Mouse (Mus musculus): ENCODE measurements around the gene Sirt7. TPM values are rescaled to one million over a fixed set of nuclear protein-coding genes. Genes with fewer than 3 reads are reported as not detected.

Gene Sirt7
- total and polyA plus RNA-seq, 3 experiments, result 72.3 to 78.2 TPM; not detected in 1

DNA sequence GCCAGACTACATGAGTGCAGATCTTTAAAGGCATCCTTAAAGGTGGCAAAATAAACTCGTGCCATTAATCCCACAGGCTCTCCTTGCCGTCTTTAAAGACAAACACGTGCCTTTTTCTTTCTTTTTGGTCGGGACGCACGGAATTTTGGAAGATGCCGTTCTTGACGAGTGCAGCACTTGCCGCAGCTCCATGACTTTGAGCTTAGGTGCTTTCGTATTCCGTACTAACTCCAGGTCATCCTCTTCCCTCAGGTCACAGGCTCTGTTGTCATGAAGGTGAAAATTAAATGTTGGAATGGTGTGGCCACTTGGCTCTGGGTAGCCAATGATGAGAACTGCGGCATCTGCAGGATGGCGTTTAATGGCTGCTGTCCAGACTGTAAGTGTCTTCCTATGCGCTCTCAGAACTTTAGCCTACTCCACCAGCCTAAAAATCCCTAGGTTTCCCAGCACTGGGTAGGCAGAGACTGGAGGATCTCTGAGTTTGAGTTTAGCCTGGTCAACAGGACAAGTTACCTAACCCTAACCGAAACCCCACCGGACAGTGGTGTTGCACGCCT lies 26.0 kb downstream of the Sirt7 start:
- DNase-seq (ENCODE audit: low read depth, low spot score), result no peak
- Histone ChIP-seq H3K27me3 (ENCODE audit: control insufficient read depth in 1 of 2, insufficient read depth in 2 of 2, low read length in 2 of 2) (no peaks in the 10 kb centered on the region), H3K9ac (ENCODE audit: control insufficient read depth, low read depth, low read length, poor library complexity, severe bottlenecking) (peak overlapping the region; percentile 93), H3K4me1 (ENCODE audit: control insufficient read depth in 1 of 2, insufficient read depth in 2 of 2, low read length in 2 of 2) (peaks cover 5 to 37% of the 10 kb centered on the region in 2 experiments), H3K27ac (ENCODE audit: control insufficient read depth, low read depth, low read length) (peak overlapping the region; percentile 92), H3K36me3 (ENCODE audit: control insufficient read depth in 1 of 2, insufficient read depth in 2 of 2, low read length in 2 of 2) (peaks cover 36 to 47% of the 10 kb centered on the region in 2 experiments), H3K9me3 (replicated peaks; ENCODE audit: insufficient read depth, low read length) (no peaks in the 10 kb centered on the region), H3K4me3 (ENCODE audit: control insufficient read depth in 1 of 2, insufficient read depth in 1 of 2, low read depth in 2 of 2, low read length in 2 of 2) (peak overlapping the region; percentile 63 to 89), H3K79me2 (ENCODE audit: control insufficient read depth, insufficient read depth, low read length, poor library complexity) (peaks cover 54% of the 10 kb centered on the region)
- no peak for TF ChIP-seq ZKSCAN1 (IDR thresholded peaks at IDR 0.05; ENCODE audit: low read depth, low read length)
- TF ChIP-seq E2F4 (IDR thresholded peaks at IDR 0.05; ENCODE audit: borderline replicate concordance, low read depth, low read length), result no peak
- no peak for TF ChIP-seq MAX (IDR thresholded peaks at IDR 0.05; ENCODE audit: low read length)
- TF ChIP-seq MEF2A (IDR thresholded peaks at IDR 0.05; ENCODE audit: extremely low read depth, insufficient replicate concordance, low read depth, low read length, poor library complexity, severe bottlenecking), result no peak
- no peak for TF ChIP-seq GATA1 (IDR thresholded peaks at IDR 0.05; ENCODE audit: low read depth, low read length)
- TF ChIP-seq UBTF (IDR thresholded peaks at IDR 0.05; ENCODE audit: borderline replicate concordance, insufficient read depth, low read depth, low read length), result no peak
- TF ChIP-seq CTCF (IDR thresholded peaks at IDR 0.05 in 2 of 3, conservative IDR thresholded peaks at IDR 0.05 in 1 of 3; ENCODE audit: control insufficient read depth in 1 of 3, insufficient read depth in 1 of 3, low read depth in 2 of 3, low read length in 3 of 3, poor library complexity in 1 of 3, severe bottlenecking in 1 of 3), result no peak
- TF ChIP-seq JUND (IDR thresholded peaks at IDR 0.05; ENCODE audit: low read depth, low read length), result no peak

DNA sequence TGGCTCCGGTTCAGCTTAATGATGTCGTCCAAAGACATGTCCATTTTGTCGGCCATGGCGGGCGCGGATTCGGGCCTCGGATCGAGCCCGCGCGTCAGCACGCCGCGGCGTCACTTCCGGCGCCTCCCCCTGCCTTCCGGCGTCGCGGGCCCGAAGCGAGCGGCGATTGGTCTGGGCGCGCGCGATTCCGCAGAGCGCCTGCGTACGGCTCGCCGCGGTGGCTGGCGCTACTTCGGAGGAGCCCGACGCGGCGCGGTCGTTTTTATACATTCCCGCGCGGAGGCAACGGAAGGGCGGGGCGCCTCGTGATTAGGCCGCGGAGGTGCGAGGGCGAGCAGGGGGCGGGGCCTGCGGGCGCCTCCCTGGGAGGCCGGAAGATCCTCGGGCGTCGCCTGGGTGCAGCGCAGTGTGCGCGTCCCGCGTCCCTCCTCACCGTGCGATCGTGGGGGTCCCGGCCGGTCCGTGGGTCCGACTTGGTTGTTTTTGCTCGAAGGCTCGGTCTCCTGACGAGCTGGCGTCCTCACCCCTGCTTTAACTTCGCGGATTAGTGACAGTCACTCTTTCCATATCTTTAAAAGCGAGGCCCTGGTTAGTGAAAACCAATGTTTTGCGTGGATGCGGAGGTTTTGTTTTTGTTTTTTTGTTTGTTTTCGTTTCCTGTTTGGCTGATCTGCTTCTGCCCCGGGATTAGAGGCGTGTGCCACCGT lies 26.6 kb downstream of the Sirt7 start, which contains the start of the genes Alyref and Anapc11:
Alyref (minus strand) TSS at position 83 of the 707 bp plus-strand sequence.
Anapc11 (plus strand) TSS at position 139 of the 707 bp plus-strand sequence.
- Histone ChIP-seq H3K9me3 (replicated peaks; ENCODE audit: insufficient read depth, low read length) (no peaks in the 10 kb centered on the region), H3K36me3 (ENCODE audit: control insufficient read depth in 1 of 2, insufficient read depth in 2 of 2, low read length in 2 of 2) (peaks cover 39 to 52% of the 10 kb centered on the region in 2 experiments), H3K4me1 (ENCODE audit: control insufficient read depth in 1 of 2, insufficient read depth in 2 of 2, low read length in 2 of 2) (peaks cover 5 to 39% of the 10 kb centered on the region in 2 experiments), H3K9ac (ENCODE audit: control insufficient read depth, low read depth, low read length, poor library complexity, severe bottlenecking) (peak within 1 kb of the TSS; percentile 99), H3K27ac (ENCODE audit: control insufficient read depth, low read depth, low read length) (peak within 1 kb of the TSS; percentile 92), H3K4me3 (ENCODE audit: control insufficient read depth in 1 of 2, insufficient read depth in 1 of 2, low read depth in 2 of 2, low read length in 2 of 2) (peak within 1 kb of the TSS; percentile 89 to 95), H3K27me3 (ENCODE audit: control insufficient read depth in 1 of 2, insufficient read depth in 2 of 2, low read length in 2 of 2) (no peaks in the 10 kb centered on the region), H3K79me2 (ENCODE audit: control insufficient read depth, insufficient read depth, low read length, poor library complexity) (peaks cover 59% of the 10 kb centered on the region)
- DNase-seq (ENCODE audit: low read depth, low spot score), result peak; percentile 99
- TF ChIP-seq MYB (IDR thresholded peaks at IDR 0.05; ENCODE audit: low read depth, low read length) (peak; percentile 73), POLR2AphosphoS2 (IDR thresholded peaks at IDR 0.05; ENCODE audit: low read length) (peak; percentile 88), SIN3A (IDR thresholded peaks at IDR 0.05; ENCODE audit: low read length) (peak; percentile 66), ETS1 (IDR thresholded peaks at IDR 0.05; ENCODE audit: low read depth, low read length) (peak; percentile 76; the same call in 1 of the 2 replicates), POLR2A (IDR thresholded peaks at IDR 0.05; ENCODE audit: control insufficient read depth in 1 of 2, insufficient read depth in 1 of 2, low read depth in 1 of 2, low read length in 2 of 2, poor library complexity in 1 of 2) (peak; percentile 91 to 97), MXI1 (IDR thresholded peaks at IDR 0.05; ENCODE audit: low read depth, low read length) (peak; percentile 69), TAL1 (IDR thresholded peaks at IDR 0.05; ENCODE audit: low read length) (no peak), EP300 (IDR thresholded peaks at IDR 0.05; ENCODE audit: low read depth in 1 of 2, low read length in 2 of 2) (peak in 1 of 2 experiments; percentile 62; a peak in 2 of 4 replicates), NRF1 (IDR thresholded peaks at IDR 0.05; ENCODE audit: insufficient read depth, low read depth, low read length, poor library complexity, severe bottlenecking) (peak; percentile 97), TCF12 (IDR thresholded peaks at IDR 0.05; ENCODE audit: low read depth, low read length) (peak; percentile 66; the same call in 1 of the 2 replicates), CTCF (IDR thresholded peaks at IDR 0.05 in 2 of 3, conservative IDR thresholded peaks at IDR 0.05 in 1 of 3; ENCODE audit: control insufficient read depth in 1 of 3, insufficient read depth in 1 of 3, low read depth in 2 of 3, low read length in 3 of 3, poor library complexity in 1 of 3, severe bottlenecking in 1 of 3) (peak in 1 of 3 experiments; percentile 9; a peak in 1 of 6 replicates), SMC3 (IDR thresholded peaks at IDR 0.05; ENCODE audit: low read depth, low read length) (no peak), ELF1 (IDR thresholded peaks at IDR 0.05; ENCODE audit: low read depth, low read length) (peak; percentile 79; the same call in 1 of the 2 replicates), UBTF (IDR thresholded peaks at IDR 0.05; ENCODE audit: borderline replicate concordance, insufficient read depth, low read depth, low read length) (no peak), ZMIZ1 (IDR thresholded peaks at IDR 0.05; ENCODE audit: low read depth, low read length) (peak; percentile 96), ZNF384 (IDR thresholded peaks at IDR 0.05; ENCODE audit: low read depth, low read length) (no peak), USF1 (IDR thresholded peaks at IDR 0.05; ENCODE audit: low read depth, low read length) (peak; percentile 79), TBP (IDR thresholded peaks at IDR 0.05; ENCODE audit: low read depth, low read length) (peak; percentile 77; the same call in 1 of the 2 replicates), MEF2A (IDR thresholded peaks at IDR 0.05; ENCODE audit: extremely low read depth, insufficient replicate concordance, low read depth, low read length, poor library complexity, severe bottlenecking) (0 out of 2 replicates have a peak, but pooled peaks have one; percentile 7), MAX (IDR thresholded peaks at IDR 0.05; ENCODE audit: low read length) (peak; percentile 99), KAT2A (conservative IDR thresholded peaks at IDR 0.05; ENCODE audit: low read depth, low read length) (peak; percentile 81), E2F4 (IDR thresholded peaks at IDR 0.05; ENCODE audit: borderline replicate concordance, low read depth, low read length) (peak; percentile 88; the same call in 1 of the 2 replicates), ZC3H11A (IDR thresholded peaks at IDR 0.05; ENCODE audit: low read depth, low read length) (no peak), NELFE (IDR thresholded peaks at IDR 0.05; ENCODE audit: low read depth, low read length) (peak; percentile 89)

Data from MEL (cell line).